Mouse (Mus musculus): ENCODE results near the gene Tmem221. TPM values are rescaled to one million over a fixed set of nuclear protein-coding genes. Genes with fewer than 3 reads are reported as not detected.
"Not testable (repeated sequence)": the region's sequence is repeated elsewhere in the genome, so short reads cannot be mapped to it uniquely, and the experiment has no call there.

The Tmem221 gene
- polyA plus RNA-seq, 1 experiment: not detected

- no peak overlapping the region for H3K4me3 ChIP-seq (ENCODE audit: insufficient read depth, low read depth, low read length)
- WGBS: 79% methylated on average over 3 of the region's 3 CpGs
- TF ChIP-seq POLR2A (IDR thresholded peaks at IDR 0.05; ENCODE audit: insufficient read depth, low read depth, low read length) (no peak), CTCF (IDR thresholded peaks at IDR 0.05; ENCODE audit: insufficient read depth, low read depth, low read length) (no peak)
- no peak overlapping the region for H3K27ac ChIP-seq (ENCODE audit: insufficient read depth, low read depth, low read length)
- H3K4me1 ChIP-seq (ENCODE audit: control insufficient read depth, insufficient read depth, low read length): peaks cover 3% of the 10 kb centered on the region
These were observed 31.4 kb downstream of the Tmem221 start for GRCm38 (mm10) chr8:71527162-71527870.

- H3K4me3 ChIP-seq (ENCODE audit: insufficient read depth, low read depth, low read length): no peak overlapping the region
- peaks cover 6% of the 10 kb centered on the region for H3K4me1 ChIP-seq (ENCODE audit: control insufficient read depth, insufficient read depth, low read length)
- WGBS: 58% methylated on average over 6 of the region's 6 CpGs
- no peak overlapping the region for H3K27ac ChIP-seq (ENCODE audit: insufficient read depth, low read depth, low read length)
- TF ChIP-seq CTCF (IDR thresholded peaks at IDR 0.05; ENCODE audit: insufficient read depth, low read depth, low read length) (no peak), POLR2A (IDR thresholded peaks at IDR 0.05; ENCODE audit: insufficient read depth, low read depth, low read length) (no peak)
These were observed 32.4 kb downstream of the Tmem221 start for GRCm38 (mm10) chr8:71526272-71526671.

DNA sequence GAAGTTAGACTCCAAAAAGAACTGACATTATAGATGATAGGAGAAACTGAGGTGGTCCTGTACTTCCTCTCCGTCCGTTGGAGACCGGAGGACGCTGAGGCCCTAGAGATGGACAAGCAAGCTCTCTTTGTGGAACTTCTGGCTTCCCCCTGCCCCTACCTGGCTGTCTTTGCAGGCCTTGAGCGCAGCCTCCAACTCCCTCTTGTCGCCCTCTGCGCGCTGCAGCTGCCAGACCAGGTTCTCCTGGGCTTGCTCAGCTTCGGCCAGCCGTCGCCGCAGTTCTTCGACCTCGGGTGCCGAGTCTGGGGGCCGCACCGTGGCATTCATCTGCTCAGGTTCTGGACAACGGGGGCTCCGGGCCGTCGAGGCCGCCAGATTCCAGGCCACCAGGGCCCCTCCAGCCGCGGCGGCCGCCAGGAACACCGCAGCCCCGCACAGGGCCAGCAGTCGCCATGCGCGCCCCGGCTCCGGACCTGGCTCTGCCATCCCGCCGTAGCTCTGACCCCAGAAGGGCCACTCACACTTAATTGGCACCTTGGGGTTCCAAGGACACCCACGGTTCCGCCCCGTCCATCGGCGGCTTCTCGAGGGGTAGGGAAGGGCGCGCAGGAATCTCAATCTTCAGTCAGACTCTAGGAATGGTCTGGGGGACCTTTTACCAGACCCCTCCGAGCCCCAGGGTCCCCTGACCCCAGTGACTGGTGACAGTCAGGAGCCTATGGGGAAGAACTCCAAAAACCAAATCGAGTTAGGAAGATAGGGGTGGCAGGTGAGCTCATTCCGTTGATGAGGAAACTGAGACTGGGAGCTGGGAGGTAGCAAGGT lies 33.2 kb downstream of the Tmem221 start, which contains the start of gene Ccdc194:
Ccdc194 (minus strand) TSS at position 486 of the 825 bp plus-strand sequence.
- Histone ChIP-seq H3K4me1 (ENCODE audit: control insufficient read depth, insufficient read depth, low read length) (peaks cover 6% of the 10 kb centered on the region), H3K4me3 (ENCODE audit: insufficient read depth, low read depth, low read length) (no peak within 1 kb of the TSS), H3K27ac (ENCODE audit: insufficient read depth, low read depth, low read length) (no peak within 1 kb of the TSS)
- TF ChIP-seq CTCF (IDR thresholded peaks at IDR 0.05; ENCODE audit: insufficient read depth, low read depth, low read length) (no peak), POLR2A (IDR thresholded peaks at IDR 0.05; ENCODE audit: insufficient read depth, low read depth, low read length) (no peak)
- WGBS: 20% methylated on average over 46 of the region's 46 CpGs

DNA sequence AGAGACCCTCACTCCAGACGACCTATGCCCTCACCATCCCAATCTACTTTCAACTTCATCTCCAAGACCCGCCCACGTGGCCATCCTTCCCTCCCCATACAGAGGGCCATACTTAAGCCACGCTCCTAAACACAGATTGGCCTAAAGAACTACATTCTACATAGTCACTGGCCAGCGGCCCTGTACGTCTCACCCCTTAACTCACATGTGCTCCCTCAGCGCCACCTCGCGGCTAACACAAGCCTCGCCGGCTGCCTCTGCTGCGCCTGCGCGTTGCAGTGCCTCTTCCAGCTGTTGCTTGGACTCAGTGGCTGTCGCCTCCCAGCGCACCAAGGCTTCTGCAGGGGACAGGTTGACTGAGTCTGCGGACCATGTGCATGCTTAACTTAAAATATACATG lies 37.0 kb downstream of the Tmem221 start:
- Histone ChIP-seq H3K27ac (ENCODE audit: insufficient read depth, low read depth, low read length) (no peak overlapping the region), H3K4me3 (ENCODE audit: insufficient read depth, low read depth, low read length) (no peak overlapping the region), H3K4me1 (ENCODE audit: control insufficient read depth, insufficient read depth, low read length) (peaks cover 6% of the 10 kb centered on the region)
- 3% methylated on average over 17 of the region's 17 CpGs for WGBS
- TF ChIP-seq POLR2A (IDR thresholded peaks at IDR 0.05; ENCODE audit: insufficient read depth, low read depth, low read length) (no peak), CTCF (IDR thresholded peaks at IDR 0.05; ENCODE audit: insufficient read depth, low read depth, low read length) (peak; percentile 67)

GRCm38 (mm10) chr8:71519037-71519825 lies 39.4 kb downstream of the Tmem221 start:
- H3K4me3 ChIP-seq (ENCODE audit: insufficient read depth, low read depth, low read length); H3K4me1 ChIP-seq (ENCODE audit: control insufficient read depth, insufficient read depth, low read length); H3K27ac ChIP-seq (ENCODE audit: insufficient read depth, low read depth, low read length): not testable (repeated sequence)
- 0 out of 2 replicates have a peak, but pooled peaks have one; percentile 23 for TF ChIP-seq CTCF (IDR thresholded peaks at IDR 0.05; ENCODE audit: insufficient read depth, low read depth, low read length)
- 27% methylated on average over 9 of the region's 10 CpGs for WGBS

DNA sequence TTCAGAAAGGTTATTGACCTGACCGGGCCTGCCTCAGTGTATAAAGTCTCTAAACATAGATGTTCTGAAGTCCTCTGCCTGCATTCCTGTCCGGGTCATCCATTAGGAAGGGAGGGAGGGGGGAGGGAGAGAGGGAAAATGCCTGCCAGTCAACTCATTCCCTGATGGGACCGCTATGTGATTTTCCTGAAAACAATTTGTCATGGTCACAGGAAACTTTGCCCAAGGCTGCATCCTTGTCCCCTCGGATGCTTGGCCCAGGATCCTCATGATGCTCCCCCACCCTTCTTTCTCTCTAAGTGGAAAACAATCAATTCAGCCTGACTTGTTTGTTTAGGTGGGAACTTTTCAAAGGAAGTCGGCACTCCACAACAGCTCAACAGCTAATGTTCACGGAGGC lies 41.9 kb downstream of the Tmem221 start:
- 51% methylated on average over 6 of the region's 6 CpGs for whole genome bisulfite sequencing
- Histone ChIP-seq H3K4me3 (ENCODE audit: insufficient read depth, low read depth, low read length) (no peak overlapping the region), H3K4me1 (ENCODE audit: control insufficient read depth, insufficient read depth, low read length) (0 out of 2 replicates have a peak, but pooled peaks cover 3% of the 10 kb centered on the region), H3K27ac (ENCODE audit: insufficient read depth, low read depth, low read length) (no peak overlapping the region)
- no peak for TF ChIP-seq POLR2A (IDR thresholded peaks at IDR 0.05; ENCODE audit: insufficient read depth, low read depth, low read length)
- TF ChIP-seq CTCF (IDR thresholded peaks at IDR 0.05; ENCODE audit: insufficient read depth, low read depth, low read length): no peak

DNA sequence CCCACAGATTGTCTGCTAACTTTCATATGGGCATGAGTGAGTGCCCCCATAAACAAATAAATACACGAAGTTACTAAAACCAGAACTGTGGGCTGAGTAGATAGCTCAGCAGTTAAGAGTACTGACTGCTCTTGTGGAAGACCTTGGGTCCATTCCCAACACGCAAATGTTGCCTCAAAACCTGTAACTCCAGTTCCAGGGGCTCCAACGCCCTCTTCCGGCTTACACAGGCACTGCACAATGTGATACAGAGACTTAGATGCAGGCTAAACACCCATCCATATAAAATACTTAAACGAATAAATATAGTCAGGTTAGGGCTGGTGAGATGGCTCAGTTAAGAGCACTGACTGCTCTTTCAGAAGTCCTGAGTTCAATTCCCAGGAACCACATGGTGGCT lies 43.6 kb downstream of the Tmem221 start:
- H3K4me3 ChIP-seq (ENCODE audit: insufficient read depth, low read depth, low read length): no peak overlapping the region
- no peak overlapping the region for H3K27ac ChIP-seq (ENCODE audit: insufficient read depth, low read depth, low read length)
- no peaks in the 10 kb centered on the region for H3K4me1 ChIP-seq (ENCODE audit: control insufficient read depth, insufficient read depth, low read length)
- TF ChIP-seq CTCF (IDR thresholded peaks at IDR 0.05; ENCODE audit: insufficient read depth, low read depth, low read length) (no peak), POLR2A (IDR thresholded peaks at IDR 0.05; ENCODE audit: insufficient read depth, low read depth, low read length) (no peak)
- 63% methylated on average over 5 of the region's 5 CpGs for WGBS

- peaks cover 6% of the 10 kb centered on the region; the same call in 1 of the 2 replicates for H3K4me1 ChIP-seq (ENCODE audit: control insufficient read depth, insufficient read depth, low read length)
- WGBS: 73% methylated on average over 15 of the region's 15 CpGs
- TF ChIP-seq CTCF (IDR thresholded peaks at IDR 0.05; ENCODE audit: insufficient read depth, low read depth, low read length): no peak
- no peak for TF ChIP-seq POLR2A (IDR thresholded peaks at IDR 0.05; ENCODE audit: insufficient read depth, low read depth, low read length)
- no peak overlapping the region for H3K27ac ChIP-seq (ENCODE audit: insufficient read depth, low read depth, low read length)
- no peak overlapping the region for H3K4me3 ChIP-seq (ENCODE audit: insufficient read depth, low read depth, low read length)
These were observed 45.5 kb downstream of the Tmem221 start for GRCm38 (mm10) chr8:71513018-71513754.
